Mouse (Mus musculus) CD4-positive, CD25-positive, alpha-beta regulatory T cell, adult 2 months (primary cell): ENCODE data around the gene Gm44790.

ENCODE experiments used
- DNase-seq: peaks from one replicate; pipeline ENCODE4 v3.0.0-alpha.2; 2012; ENCODE audit warnings: low read depth, low spot score

Gene Gm44790

GRCm38 (mm10) chr6:86404100-86404861 lies 22.2 kb upstream of the Gm44790 start, which contains the start of gene Tia1:
Tia1 (plus strand) TSS chr6:86404219.
- peak; percentile 99 for DNase-seq

- DNase-seq = peak; percentile 19
Measured at GRCm38 (mm10) chr6:86404996-86405395, 21.5 kb upstream of the Gm44790 start.

GRCm38 (mm10) chr6:86406306-86406705 lies 20.2 kb upstream of the Gm44790 start:
- DNase-seq = no peak

- no peak for DNase-seq
Measured at GRCm38 (mm10) chr6:86418711-86419110, 7.7 kb upstream of the Gm44790 start.

- DNase-seq = no peak
Measured at GRCm38 (mm10) chr6:86419239-86419638, 7.2 kb upstream of the Gm44790 start.

GRCm38 (mm10) chr6:86420491-86420890 lies 6.0 kb upstream of the Gm44790 start:
- peak; percentile 66 for DNase-seq

GRCm38 (mm10) chr6:86431531-86431930 lies 5.1 kb downstream of the Gm44790 start:
- DNase-seq = no peak

GRCm38 (mm10) chr6:86433696-86434095 lies 7.2 kb downstream of the Gm44790 start:
- DNase-seq = no peak

- DNase-seq = peak; percentile 78
Measured at GRCm38 (mm10) chr6:86437711-86438110, 11.3 kb downstream of the Gm44790 start.

- peak; percentile 96 for DNase-seq
Measured at GRCm38 (mm10) chr6:86438272-86439118, 12.0 kb downstream of the Gm44790 start, which contains the start of gene C87436. C87436 (plus strand) TSS chr6:86438374.

GRCm38 (mm10) chr6:86439119-86439496 lies 12.7 kb downstream of the Gm44790 start:
- DNase-seq = no peak

- peak; percentile 11 for DNase-seq
Measured at GRCm38 (mm10) chr6:86439531-86439930, 13.1 kb downstream of the Gm44790 start.

- no peak for DNase-seq
Measured at GRCm38 (mm10) chr6:86441571-86441970, 15.1 kb downstream of the Gm44790 start.

GRCm38 (mm10) chr6:86445551-86445950 lies 19.1 kb downstream of the Gm44790 start:
- DNase-seq = no peak

GRCm38 (mm10) chr6:86446927-86447568 lies 20.6 kb downstream of the Gm44790 start:
- DNase-seq = no peak

- no peak for DNase-seq
Measured at GRCm38 (mm10) chr6:86456727-86457126, 30.3 kb downstream of the Gm44790 start.

GRCm38 (mm10) chr6:86463079-86463478 lies 36.6 kb downstream of the Gm44790 start:
- DNase-seq = no peak

GRCm38 (mm10) chr6:86471317-86471716 lies 44.9 kb downstream of the Gm44790 start:
- no peak for DNase-seq

GRCm38 (mm10) chr6:86471760-86472099 lies 45.3 kb downstream of the Gm44790 start:
- DNase-seq = no peak

- DNase-seq = peak; percentile 100
Measured at GRCm38 (mm10) chr6:86472100-86472955, 45.9 kb downstream of the Gm44790 start.

- no peak for DNase-seq
Measured at GRCm38 (mm10) chr6:86473077-86473476, 46.6 kb downstream of the Gm44790 start.
